Mouse (Mus musculus): ENCODE data around the gene Shcbp1l.

DNA sequence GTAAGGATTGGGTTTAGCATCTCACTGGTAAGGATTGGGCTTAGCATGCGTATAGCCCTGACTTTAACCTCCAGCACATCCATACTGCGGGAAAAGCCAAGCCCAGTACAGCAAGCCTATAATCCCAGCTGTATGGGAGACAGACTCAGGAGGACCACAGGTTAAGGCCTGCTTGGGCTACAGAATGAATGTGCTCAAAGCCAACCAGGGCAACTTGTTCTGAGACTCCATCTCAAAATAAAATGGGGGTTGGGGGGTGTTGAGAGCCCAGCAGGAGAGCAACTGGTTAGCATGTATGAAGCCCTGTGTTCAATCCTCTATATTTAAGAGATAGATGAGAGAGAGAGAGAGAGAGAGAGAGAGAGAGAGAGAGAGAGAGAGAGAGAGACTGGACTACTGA, 66.4 kb downstream of the Shcbp1l start:
- TF ChIP-seq POLR2A (IDR thresholded peaks at IDR 0.05; ENCODE audit: low read depth, low read length) (no peak), CTCF (IDR thresholded peaks at IDR 0.05; ENCODE audit: extremely low read depth, insufficient read depth, insufficient read length, insufficient replicate concordance) (no peak)

Measured in spleen, adult 2 months (tissue).